Mouse (Mus musculus) embryonic facial prominence, embryonic 11.5 days (tissue): ENCODE measurements at regions not wholly inside any gene's neighbourhood (a gene's known extent, or its start where the extent isn't known, plus 50 kb on each side); places are given as distances from the start of the nearest gene placed in this dataset. TPM values are rescaled to one million over a fixed set of nuclear protein-coding genes. Genes with fewer than 3 reads are reported as not detected.

ENCODE experiments used
- microRNA-seq: library from miRNA; unstranded; fragments of <30 nt; microRNA quantifications from one replicate; pipeline ENCODE4, GENCODE M21; 2016; ENCODE audit warnings: borderline number of aligned reads

Small RNA genes lying in the stretch of these regions (microRNA-seq; reads per million reads assigned to microRNA genes)
- gene Gm23416, result not detected
